ENCODE assay signal across 13 mouse cellular contexts in genomic region chr6:116679563-116680288, GRCm38 (mm10). TPM values are rescaled to one million over a fixed set of nuclear protein-coding genes. Genes with fewer than 3 reads are reported as not detected.
DNase-seq lines count a peak whose midpoint lies in the region; ATAC-seq lines count a peak whose summit lies in the region.
"Had no signal": no experiment of that assay in that cellular context is flagged by ENCODE, and none has a peak within 500 bp of the region (broad histone marks: within the 10 kb centered on the region; RNA-seq: fewer than 3 reads in every experiment).

No protein-coding gene starts in this region.

- ATAC-seq in megakaryocyte, adult 5-6 weeks (ENCODE audit: poor library complexity, severe bottlenecking): peak; percentile 78
- ATAC-seq in frontal cortex, adult (ENCODE audit: low TSS enrichment): no peak; the same call in 1 of the 2 replicates

- DNase-seq in gastrocnemius, postnatal 25 days: peak; percentile 21
- DNase-seq in gastrocnemius, postnatal 10 days: no peak
- peak; percentile 39 to 40 for DNase-seq in right cerebral cortex, postnatal 10 days (ENCODE audit: low spot score in 2 of 2)
- DNase-seq in right cerebral cortex, postnatal 14 days: no peak
- no peak for DNase-seq in adrenal gland, postnatal 36 days
- DNase-seq in left cerebral cortex, adult 18-20 months (ENCODE audit: low spot score in 2 of 2): no peak
- DNase-seq: adrenal gland, postnatal 10 days; cerebellum, adult 9-11 months; heart, postnatal 14 days; thymus, adult 18-20 months had no signal

RNA-seq across cellular contexts. Expression of gene Rassf4, which starts 6.0 kb away (rescaled TPM):
- total RNA-seq in gastrocnemius, postnatal 25 days (2021): 1 to 10 TPM; 1.2 to 2.3 TPM
- total RNA-seq in gastrocnemius, postnatal 10 days (2021): 10 to 100 TPM in 1 of 2 experiments, 1 to 10 TPM in 1; 8.0 to 10.5 TPM
- 229 and 230 TPM in 2 replicates for total RNA-seq in megakaryocyte, adult 5-6 weeks (2015)
- total RNA-seq in megakaryocyte, adult 5-6 weeks (2017): 165 and 181 TPM in 2 replicates
- 1 to 10 TPM; 2.8 to 4.7 TPM for total RNA-seq in adrenal gland, postnatal 36 days (2021)
- 1 to 10 TPM; 4.5 to 5.5 TPM for total RNA-seq in left cerebral cortex, adult 18-20 months (2021)

RNA-seq across cellular contexts. Expression of gene Depp1, which starts 29.3 kb away (rescaled TPM):
- total RNA-seq in gastrocnemius, postnatal 25 days (2021): 1 to 10 TPM; 1.5 to 7.2 TPM
- total RNA-seq in gastrocnemius, postnatal 10 days (2021): 10 to 100 TPM in 1 of 2 experiments, 1 to 10 TPM in 1; 6.2 to 28.1 TPM
- 0.36 TPM in 1 of 2 replicates, not detected in the other for total RNA-seq in megakaryocyte, adult 5-6 weeks (2015)
- total RNA-seq in megakaryocyte, adult 5-6 weeks (2017): 0.18 and 0.49 TPM in 2 replicates
- total RNA-seq in adrenal gland, postnatal 36 days (2021): 10 to 100 TPM in 1 of 2 experiments, 1 to 10 TPM in 1; 7.0 to 20.2 TPM
- total RNA-seq in left cerebral cortex, adult 18-20 months (2021): 1 to 10 TPM; 1.4 to 2.5 TPM
- total RNA-seq: megakaryocyte-erythroid progenitor cell, adult 5-6 weeks had no signal

RNA-seq across cellular contexts. Expression of gene Tmem72, which starts 37.0 kb away (rescaled TPM):
- total RNA-seq in gastrocnemius, postnatal 25 days (2021): under 1 TPM; 0.03 to 0.13 TPM
- total RNA-seq in gastrocnemius, postnatal 10 days (2021): under 1 TPM; 0.16 to 0.23 TPM
- 0.13 and 0.21 TPM in 2 replicates for total RNA-seq in megakaryocyte, adult 5-6 weeks (2015)
- 0.12 and 0.33 TPM in 2 replicates for total RNA-seq in megakaryocyte, adult 5-6 weeks (2017)
- under 1 TPM; 0.07 TPM for total RNA-seq in adrenal gland, postnatal 36 days (2021)
- under 1 TPM; 0.16 to 0.33 TPM for total RNA-seq in left cerebral cortex, adult 18-20 months (2021)

RNA-seq across cellular contexts. Expression of gene Zfp422, which starts 50.9 kb away (rescaled TPM):
- total RNA-seq in gastrocnemius, postnatal 25 days (2021): 1 to 10 TPM; 7.9 to 8.4 TPM
- total RNA-seq in gastrocnemius, postnatal 10 days (2021): 10 to 100 TPM; 19.5 to 19.8 TPM
- 53.4 and 53.8 TPM in 2 replicates for total RNA-seq in megakaryocyte, adult 5-6 weeks (2015)
- total RNA-seq in megakaryocyte, adult 5-6 weeks (2017): 20.6 and 20.8 TPM in 2 replicates
- total RNA-seq in adrenal gland, postnatal 36 days (2021): 10 to 100 TPM; 19.7 to 23.0 TPM
- 10 to 100 TPM; 21.3 to 29.6 TPM for total RNA-seq in left cerebral cortex, adult 18-20 months (2021)

Comparison
In these comparisons a context has a peak if more than half of its experiments do, and no peak if none do; other contexts are left out.
1. DNase-seq: peak in gastrocnemius, postnatal 25 days (single experiment) and right cerebral cortex, postnatal 10 days (2 of 2); none in gastrocnemius, postnatal 10 days (single experiment), right cerebral cortex, postnatal 14 days (single experiment), adrenal gland, postnatal 36 days (0 of 2) and left cerebral cortex, adult 18-20 months (0 of 2).
2. RNA of gene Rassf4, which starts 6.0 kb away (total RNA-seq): 165 to 230 TPM in megakaryocyte, adult 5-6 weeks; 8.0 to 10.5 TPM in gastrocnemius, postnatal 10 days, 4.5 to 5.5 TPM in left cerebral cortex, adult 18-20 months, 2.8 to 4.7 TPM in adrenal gland, postnatal 36 days and 1.2 to 2.3 TPM in gastrocnemius, postnatal 25 days; every median in the first group is over 10 times any median in the second.